Comparison of ENCODE assay signal across 22 mouse cellular contexts in the genomic region with DNA sequence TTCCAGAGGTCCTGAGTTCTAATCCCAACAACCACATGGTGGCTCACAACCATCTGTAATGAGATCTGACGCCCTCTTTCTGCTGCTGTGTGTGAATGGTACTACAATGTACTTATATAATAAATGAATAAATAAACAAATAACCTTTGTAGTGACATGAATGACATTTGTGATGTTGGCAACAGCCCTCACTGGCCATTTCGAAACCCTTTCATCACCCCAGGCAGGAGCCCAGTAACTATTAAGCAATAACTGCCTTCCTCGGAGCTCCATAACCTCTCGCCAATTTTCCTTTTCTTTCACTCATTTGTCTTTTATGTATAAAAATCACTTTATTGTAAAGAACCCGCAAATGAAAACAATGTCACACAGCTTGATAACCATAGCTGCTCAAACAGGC. TPM values are rescaled to one million over a fixed set of nuclear protein-coding genes. Genes with fewer than 3 reads are reported as not detected.
A peak's percentile ranks its signal among the peaks of the same experiment; 100 is the strongest.
DNase-seq lines count a peak whose midpoint lies in the region; ATAC-seq and TF ChIP-seq lines count a peak whose summit lies in the region.
"Had no signal": no experiment of that assay in that cellular context is flagged by ENCODE, and none has a peak within 500 bp of the region (broad histone marks: within the 10 kb centered on the region; RNA-seq: fewer than 3 reads in every experiment).

No protein-coding gene starts in this region.

- H3K4me3 ChIP-seq in liver, postnatal 0 days (ENCODE audit: low read depth, low read length): no peak overlapping the region
- no peak overlapping the region for H3K4me3 ChIP-seq in liver, embryonic 11.5 days (ENCODE audit: low read depth, low read length)
- H3K4me3 ChIP-seq: embryonic facial prominence, embryonic 15.5 days; erythroblast, embryonic 14.5 days; heart, embryonic 13.5 days; hindbrain, embryonic 15.5 days had no signal

- no peak for TF ChIP-seq EP300 in liver, postnatal 0 days (IDR thresholded peaks at IDR 0.05; ENCODE audit: low read depth)

- no peaks in the 10 kb centered on the region; the same call in 1 of the 2 replicates for H3K9me3 ChIP-seq in liver, postnatal 0 days (ENCODE audit: low read length)
- no peaks in the 10 kb centered on the region for H3K9me3 ChIP-seq in liver, embryonic 11.5 days (ENCODE audit: control insufficient read depth, low read length)
- H3K9me3 ChIP-seq: embryonic facial prominence, embryonic 15.5 days; hindbrain, embryonic 15.5 days had no signal

- peak; percentile 31; the same call in 1 of the 2 replicates for ATAC-seq in liver, postnatal 0 days
- ATAC-seq in liver, embryonic 11.5 days (replicated peaks; ENCODE audit: low FRiP score): no peak
- no peak for ATAC-seq in inflammation-experienced regulatory T-cells, adult 6 months
- ATAC-seq: activated CD4-positive, CD25-positive, alpha-beta regulatory T cell, adult 4 months; forebrain, embryonic 16.5 days; intestine, postnatal 0 days; Patski had no signal

- 52% methylated on average over 5 of the region's 5 CpGs for WGBS in liver, postnatal 0 days (ENCODE audit: insufficient replicate concordance)
- WGBS in liver, embryonic 11.5 days: 67% methylated on average over 5 of the region's 5 CpGs

- H3K27ac ChIP-seq in liver, postnatal 0 days (ENCODE audit: low read depth): peak overlapping the region; percentile 51
- H3K27ac ChIP-seq in liver, embryonic 11.5 days (ENCODE audit: low read depth, low read length): no peak overlapping the region
- H3K27ac ChIP-seq: embryonic facial prominence, embryonic 15.5 days; heart, embryonic 13.5 days; hindbrain, embryonic 15.5 days had no signal

- TF ChIP-seq CTCF in liver, postnatal 0 days (IDR thresholded peaks at IDR 0.05; ENCODE audit: low read depth): no peak

- H3K9ac ChIP-seq in liver, postnatal 0 days (replicated peaks): no peak overlapping the region
- no peak overlapping the region for H3K9ac ChIP-seq in liver, embryonic 11.5 days (ENCODE audit: low read depth, low read length)
- H3K9ac ChIP-seq: embryonic facial prominence, embryonic 15.5 days; heart, embryonic 13.5 days; hindbrain, embryonic 15.5 days had no signal

- H3K4me1 ChIP-seq in liver, postnatal 0 days (ENCODE audit: insufficient read depth): no peaks in the 10 kb centered on the region
- H3K4me1 ChIP-seq in liver, embryonic 11.5 days (replicated peaks; ENCODE audit: control insufficient read depth, insufficient read depth, low read length): peaks cover 4% of the 10 kb centered on the region
- H3K4me1 ChIP-seq: embryonic facial prominence, embryonic 15.5 days; heart, embryonic 13.5 days; hindbrain, embryonic 15.5 days had no signal

- H3K4me2 ChIP-seq in liver, postnatal 0 days (ENCODE audit: low read depth, low read length): no peak overlapping the region
- H3K4me2 ChIP-seq in liver, embryonic 11.5 days: no peak overlapping the region
- H3K4me2 ChIP-seq: embryonic facial prominence, embryonic 15.5 days; heart, embryonic 13.5 days; hindbrain, embryonic 15.5 days had no signal

- no peaks in the 10 kb centered on the region for H3K27me3 ChIP-seq in liver, postnatal 0 days (ENCODE audit: insufficient read depth, low read length)
- H3K27me3 ChIP-seq in liver, embryonic 11.5 days (replicated peaks; ENCODE audit: control insufficient read depth, insufficient read depth, low read length): no peaks in the 10 kb centered on the region
- H3K27me3 ChIP-seq: embryonic facial prominence, embryonic 15.5 days; hindbrain, embryonic 15.5 days; Patski had no signal

- no peaks in the 10 kb centered on the region for H3K36me3 ChIP-seq in liver, postnatal 0 days (replicated peaks; ENCODE audit: insufficient read depth, low read length)
- no peaks in the 10 kb centered on the region for H3K36me3 ChIP-seq in liver, embryonic 11.5 days (ENCODE audit: control insufficient read depth, insufficient read depth, low read length)
- H3K36me3 ChIP-seq: embryonic facial prominence, embryonic 15.5 days; heart, embryonic 13.5 days had no signal

- DNase-seq in adrenal gland, adult 2 months: peak; percentile 75
- no peak for DNase-seq in adrenal gland, adult 18-20 months (ENCODE audit: low spot score in 2 of 2)
- DNase-seq in liver, postnatal 0 days: no peak
- DNase-seq in liver, embryonic 11.5 days (ENCODE audit: low spot score): no peak
- peak; percentile 89 for DNase-seq in adipocyte (ENCODE audit: low spot score)
- peak; percentile 12 for DNase-seq in fibroblast of lung, adult 2 months (ENCODE audit: low read depth)
- DNase-seq in heart, adult 11 months: no peak
- DNase-seq: cerebellum, adult 2 months; cerebellum, postnatal 14 days; embryo, embryonic 11 days; gastrocnemius, postnatal 14 days; heart, postnatal 36 days had no signal

RNA-seq across cellular contexts. Expression of gene Prkrip1, which starts 15.0 kb away (rescaled TPM):
- total RNA-seq in adrenal gland, adult 2 months (2021): 10 to 100 TPM; 33.7 to 34.5 TPM
- polyA plus RNA-seq in adrenal gland, adult 2 months (2012; rRNA removed): 2.5 and 4.3 TPM in 2 replicates
- 10 to 100 TPM; 38.7 to 48.9 TPM for total RNA-seq in adrenal gland, adult 18-20 months (2021)
- polyA plus RNA-seq in liver, postnatal 0 days (2015; fragmentation: Nextera tagmentation; extraction: Ambion mirVana): 19.6 and 19.9 TPM in 2 replicates
- 59.9 and 65.5 TPM in 2 replicates for polyA plus RNA-seq in liver, embryonic 11.5 days (2014; fragmentation: Nextera tagmentation; extraction: Ambion mirVana)
- 10 to 100 TPM; 40.9 to 48.3 (median 45.5) TPM for polyA plus RNA-seq in inflammation-experienced regulatory T-cells, adult 6 months (2017; shearing (Covaris generic))

RNA-seq across cellular contexts. Expression of gene Sh2b2, which starts 32.6 kb away (rescaled TPM):
- 10 to 100 TPM; 27.0 to 30.0 TPM for total RNA-seq in adrenal gland, adult 2 months (2021)
- polyA plus RNA-seq in adrenal gland, adult 2 months (2012; rRNA removed): 57.6 and 89.9 TPM in 2 replicates
- total RNA-seq in adrenal gland, adult 18-20 months (2021): 10 to 100 TPM; 21.8 to 85.0 TPM
- polyA plus RNA-seq in liver, postnatal 0 days (2015; fragmentation: Nextera tagmentation; extraction: Ambion mirVana): 1.3 and 1.7 TPM in 2 replicates
- 3.4 and 4.6 TPM in 2 replicates for polyA plus RNA-seq in liver, embryonic 11.5 days (2014; fragmentation: Nextera tagmentation; extraction: Ambion mirVana)
- under 1 TPM in 1 of 3 experiments, not detected in 2; 0.24 TPM for polyA plus RNA-seq in inflammation-experienced regulatory T-cells, adult 6 months (2017; shearing (Covaris generic))
- total RNA-seq: MEL had no signal

RNA-seq across cellular contexts. Expression of gene Orai2, which starts 43.2 kb away (rescaled TPM):
- total RNA-seq in adrenal gland, adult 2 months (2021): 1 to 10 TPM; 2.5 to 4.0 TPM
- polyA plus RNA-seq in adrenal gland, adult 2 months (2012; rRNA removed): 9.5 and 9.7 TPM in 2 replicates
- 1 to 10 TPM; 2.7 to 3.4 TPM for total RNA-seq in adrenal gland, adult 18-20 months (2021)
- polyA plus RNA-seq in liver, postnatal 0 days (2015; fragmentation: Nextera tagmentation; extraction: Ambion mirVana): 4.4 and 4.5 TPM in 2 replicates
- polyA plus RNA-seq in liver, embryonic 11.5 days (2014; fragmentation: Nextera tagmentation; extraction: Ambion mirVana): 7.4 and 9.0 TPM in 2 replicates
- 10 to 100 TPM; 55.8 to 72.0 (median 64.8) TPM for polyA plus RNA-seq in inflammation-experienced regulatory T-cells, adult 6 months (2017; shearing (Covaris generic))

Comparison
In these comparisons a context has a peak if more than half of its experiments do, and no peak if none do; other contexts are left out.
1. DNase-seq: peak in adrenal gland, adult 2 months (single experiment), adipocyte (single experiment) and fibroblast of lung, adult 2 months (single experiment); none in adrenal gland, adult 18-20 months (0 of 2), liver, postnatal 0 days (single experiment), liver, embryonic 11.5 days (single experiment) and heart, adult 11 months (single experiment).
2. RNA of gene Sh2b2, which starts 32.6 kb away (polyA plus RNA-seq): 57.6 to 89.9 TPM in adrenal gland, adult 2 months; 3.4 to 4.6 TPM in liver, embryonic 11.5 days, 1.3 to 1.7 TPM in liver, postnatal 0 days and 0.24 TPM in inflammation-experienced regulatory T-cells, adult 6 months; every median in the first group is over 10 times any median in the second.